Mouse (Mus musculus) midbrain, postnatal 0 days (tissue): Measurements from ENCODE around the gene Fus. TPM values are rescaled to one million over a fixed set of nuclear protein-coding genes. Genes with fewer than 3 reads are reported as not detected.
A peak's percentile ranks its signal among the peaks of the same experiment; 100 is the strongest.

Experiments
- ATAC-seq: fragments of 200-750 bp; cut with Nextera tagmentation; 2 replicates; pipeline ENCODE4 v1.8.0; 2017; ENCODE audit warnings: moderate number of reproducible peaks, mild to moderate bottlenecking, moderate TSS enrichment, moderate library complexity; ENCODE audit not compliant: low FRiP score
- DNase-seq: peaks from one replicate; pipeline ENCODE4 v3.0.0-alpha.2; 2015; ENCODE audit warnings: low spot score
- H3K27ac ChIP-seq: fragments of 300-500 bp; sonication (generic); 2 replicates; pipeline ENCODE4 v1.5.1; 2014; ENCODE audit warnings: low read depth, mild to moderate bottlenecking, low read length, mixed read lengths
- H3K27me3 ChIP-seq: fragments of 300-500 bp; sonication (generic); 2 replicates; pipeline ENCODE4 v1.6.1; 2014; ENCODE audit warnings: low read length, control low read depth, mixed read lengths; ENCODE audit not compliant: insufficient read depth
- H3K36me3 ChIP-seq: fragments of 300-500 bp; sonication (generic); 2 replicates; pipeline ENCODE4 v1.6.1; 2014; ENCODE audit warnings: low read length, control low read depth, mixed read lengths; ENCODE audit not compliant: insufficient read depth
- H3K4me1 ChIP-seq: fragments of 300-500 bp; sonication (generic); 2 replicates; pipeline ENCODE4 v1.6.1; 2014; ENCODE audit warnings: mild to moderate bottlenecking, control low read depth, antibody characterized with exemption, low read length, mixed read lengths; ENCODE audit not compliant: insufficient read depth
- H3K4me2 ChIP-seq: fragments of 300-500 bp; sonication (generic); 2 replicates; pipeline ENCODE4 v1.6.1; 2014; ENCODE audit warnings: low read depth, mild to moderate bottlenecking, low read length, mixed read lengths; ENCODE audit not compliant: poor library complexity, severe bottlenecking
- H3K4me3 ChIP-seq: fragments of 300-500 bp; sonication (generic); 2 replicates; pipeline ENCODE4 v1.5.1; 2014; ENCODE audit warnings: low read depth, mild to moderate bottlenecking, low read length, moderate library complexity
- H3K9ac ChIP-seq: fragments of 300-500 bp; sonication (generic); replicated peaks from 2 replicates; pipeline ENCODE4 v1.6.1; 2014; ENCODE audit warnings: mild to moderate bottlenecking, low read length, moderate library complexity, mixed read lengths; ENCODE audit not compliant: poor library complexity, severe bottlenecking
- H3K9me3 ChIP-seq: fragments of 300-500 bp; sonication (generic); 2 replicates; pipeline ENCODE4 v1.6.1; 2016; ENCODE audit warnings: low read length, control low read depth
- CTCF ChIP-seq: IDR thresholded peaks from 2 replicates; pipeline ENCODE4 v1.5.1; 2016; ENCODE audit warnings: antibody characterized with exemption, mild to moderate bottlenecking
- WGBS: fragments of 180-500 bp; shearing (Covaris S2); extraction: QIAGEN DNeasy Blood & Tissue Kit; methylation state at CpG from one replicate; pipeline ENCODE4 v1.1.7; 2014; 5-methylcytosine and 5-hydroxymethylcytosine counted together
- polyA plus RNA-seq: library from polyadenylated mRNA; unstranded; fragments of >200 nt; fragmentation: Nextera tagmentation; extraction: Ambion mirVana; gene quantifications from 2 replicates; pipeline ENCODE4 v1.2.1, GENCODE M21; 2015
- total RNA-seq: library from RNA; depleted of rRNA; stranded (reverse); fragments of >200 nt; gene quantifications from 2 replicates; pipeline ENCODE4 v1.2.3, GENCODE M21; 2014

Fus gene
- total and polyA plus RNA-seq, 2 experiments from 2014 or later: 29.3 to 244 TPM

- DNase-seq (no peak), ATAC-seq (no peak)
- no peak for TF ChIP-seq CTCF
- Histone ChIP-seq H3K27ac (no peak overlapping the region), H3K9ac (no peak overlapping the region), H3K4me1 (no peaks in the 10 kb centered on the region), H3K9me3 (no peaks in the 10 kb centered on the region), H3K27me3 (no peaks in the 10 kb centered on the region), H3K36me3 (no peaks in the 10 kb centered on the region), H3K4me3 (no peak overlapping the region), H3K4me2 (no peak overlapping the region)
- WGBS: 91% methylated on average over 4 of the region's 4 CpGs
These were observed 56.3 kb downstream of the Fus start for GRCm38 (mm10) chr7:128023565-128023964.

- H3K4me3 ChIP-seq: no peak overlapping the region
- no peak overlapping the region for H3K27ac ChIP-seq
- H3K27me3 ChIP-seq: no peaks in the 10 kb centered on the region
- no peaks in the 10 kb centered on the region for H3K9me3 ChIP-seq
- DNase-seq: no peak
- H3K4me1 ChIP-seq: no peaks in the 10 kb centered on the region
- no peak overlapping the region for H3K4me2 ChIP-seq
- 93% methylated on average over 9 of the region's 9 CpGs for WGBS
- TF ChIP-seq CTCF: no peak
- no peaks in the 10 kb centered on the region for H3K36me3 ChIP-seq
- no peak overlapping the region for H3K9ac ChIP-seq
- no peak for ATAC-seq
These were observed 57.1 kb downstream of the Fus start for GRCm38 (mm10) chr7:128024364-128024763.

DNA sequence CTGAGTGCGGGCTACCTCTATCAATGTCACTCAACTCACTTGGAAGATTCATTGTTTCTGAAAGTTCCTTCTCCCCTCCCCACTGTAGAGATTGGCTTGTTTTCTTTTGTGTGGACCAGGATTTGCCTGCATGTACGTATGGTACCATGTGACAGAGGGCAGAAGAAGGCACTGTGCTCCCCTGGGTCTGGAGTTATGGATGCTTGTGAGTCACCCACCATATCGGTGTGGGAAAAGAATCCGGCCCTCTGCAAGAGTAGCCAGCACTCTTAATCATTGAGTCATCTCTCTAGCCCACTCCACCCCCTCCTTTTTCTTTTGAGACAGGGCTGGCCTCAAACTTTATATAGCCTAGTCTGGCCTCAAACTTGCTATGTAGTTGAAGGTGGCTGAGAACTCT is 57.7 kb downstream of the Fus start:
- no peak overlapping the region for H3K4me2 ChIP-seq
- H3K36me3 ChIP-seq: no peaks in the 10 kb centered on the region
- no peaks in the 10 kb centered on the region for H3K4me1 ChIP-seq
- DNase-seq: no peak
- H3K9me3 ChIP-seq: no peaks in the 10 kb centered on the region
- 84% methylated on average over 4 of the region's 4 CpGs for WGBS
- no peak for ATAC-seq
- no peak overlapping the region for H3K4me3 ChIP-seq
- no peak overlapping the region for H3K9ac ChIP-seq
- H3K27me3 ChIP-seq: no peaks in the 10 kb centered on the region
- no peak for TF ChIP-seq CTCF
- H3K27ac ChIP-seq: no peak overlapping the region

DNA sequence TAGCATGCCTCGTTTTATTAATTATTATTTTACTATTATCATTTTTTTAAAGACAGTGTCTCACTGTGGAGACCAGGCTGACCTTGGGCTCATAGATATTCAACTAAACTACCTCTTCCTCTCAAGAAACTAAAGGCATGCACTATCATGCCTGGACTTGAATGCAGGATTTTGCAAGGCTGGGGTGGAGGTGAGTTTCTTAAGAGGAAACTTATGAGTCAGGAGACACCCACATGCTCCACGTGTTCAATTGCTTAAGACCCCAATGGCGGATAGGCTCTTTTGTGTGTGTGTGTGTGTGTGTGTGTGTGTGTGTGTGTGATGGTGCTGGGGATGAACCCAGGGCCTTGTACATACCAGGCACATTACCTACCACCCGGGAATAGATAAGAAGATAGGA is 58.1 kb downstream of the Fus start:
- no peak for ATAC-seq
- H3K9me3 ChIP-seq: no peaks in the 10 kb centered on the region
- H3K4me3 ChIP-seq: no peak overlapping the region
- H3K4me2 ChIP-seq: no peak overlapping the region
- DNase-seq: no peak
- no peak overlapping the region for H3K27ac ChIP-seq
- H3K9ac ChIP-seq: no peak overlapping the region
- no peaks in the 10 kb centered on the region for H3K27me3 ChIP-seq
- WGBS: 79% methylated on average over 4 of the region's 4 CpGs
- H3K36me3 ChIP-seq: no peaks in the 10 kb centered on the region
- H3K4me1 ChIP-seq: no peaks in the 10 kb centered on the region
- no peak for TF ChIP-seq CTCF

GRCm38 (mm10) chr7:128031403-128031976 is 64.2 kb downstream of the Fus start:
- no peak for ATAC-seq
- no peaks in the 10 kb centered on the region for H3K4me1 ChIP-seq
- H3K36me3 ChIP-seq: no peaks in the 10 kb centered on the region

GRCm38 (mm10) chr7:128032290-128032988 is 65.2 kb downstream of the Fus start:
- Histone ChIP-seq H3K27me3 (no peaks in the 10 kb centered on the region), H3K4me1 (no peaks in the 10 kb centered on the region), H3K9me3 (no peaks in the 10 kb centered on the region), H3K4me2 (no peak overlapping the region), H3K36me3 (no peaks in the 10 kb centered on the region), H3K4me3 (no peak overlapping the region), H3K27ac (no peak overlapping the region), H3K9ac (no peak overlapping the region)
- no peak for DNase-seq
- 93% methylated on average over 5 of the region's 5 CpGs for WGBS
- no peak for TF ChIP-seq CTCF
- ATAC-seq: no peak

More at GRCm38 (mm10) chr7:128031403-128031976, 64.2 kb downstream of the Fus start:
- Histone ChIP-seq H3K9me3 (no peaks in the 10 kb centered on the region), H3K27me3 (no peaks in the 10 kb centered on the region), H3K27ac (no peak overlapping the region), H3K4me2 (no peak overlapping the region), H3K9ac (no peak overlapping the region), H3K4me3 (no peak overlapping the region)
- peak; percentile 73 for DNase-seq
- no peak for TF ChIP-seq CTCF
- WGBS: 28% methylated on average over 9 of the region's 9 CpGs
